Mouse (Mus musculus) intestine, embryonic 14.5 days (tissue): ENCODE measurements around the gene Vps16. TPM values are rescaled to one million over a fixed set of nuclear protein-coding genes. Genes with fewer than 3 reads are reported as not detected.
A peak's percentile ranks its signal among the peaks of the same experiment; 100 is the strongest.

Experiments used
- ATAC-seq: fragments of 200-750 bp; cut with Nextera tagmentation; replicated peaks from 2 replicates; pipeline ENCODE4 v1.8.0; 2017; ENCODE audit warnings: low read depth, moderate number of reproducible peaks, moderate TSS enrichment, moderate library complexity; ENCODE audit not compliant: low FRiP score, low TSS enrichment
- DNase-seq: peaks from one replicate; pipeline ENCODE4 v3.0.0-alpha.2; 2018; ENCODE audit warnings: low spot score
- H3K27ac ChIP-seq: fragments of 300-500 bp; sonication (generic); 2 replicates; pipeline ENCODE4 v1.5.1; 2014; ENCODE audit warnings: low read depth, mild to moderate bottlenecking, control low read depth
- H3K27me3 ChIP-seq: fragments of 300-500 bp; sonication (generic); replicated peaks from 2 replicates; pipeline ENCODE4 v1.6.1; 2014; ENCODE audit warnings: low read length, control low read depth; ENCODE audit not compliant: control insufficient read depth, insufficient read depth
- H3K36me3 ChIP-seq: fragments of 300-500 bp; sonication (generic); 2 replicates; pipeline ENCODE4 v1.6.1; 2014; ENCODE audit warnings: low read length, control low read depth; ENCODE audit not compliant: control insufficient read depth, insufficient read depth
- H3K4me1 ChIP-seq: fragments of 300-500 bp; sonication (generic); replicated peaks from 2 replicates; pipeline ENCODE4 v1.6.1; 2014; ENCODE audit warnings: low read length, control low read depth, mixed read lengths; ENCODE audit not compliant: control insufficient read depth, insufficient read depth
- H3K4me2 ChIP-seq: fragments of 300-500 bp; sonication (generic); 2 replicates; pipeline ENCODE4 v1.6.1; 2014; ENCODE audit warnings: low read length
- H3K4me3 ChIP-seq: fragments of 300-500 bp; sonication (generic); 2 replicates; pipeline ENCODE4 v1.5.1; 2014; ENCODE audit warnings: low read depth, low read length, control low read depth, mixed read lengths
- H3K9ac ChIP-seq: fragments of 300-500 bp; sonication (generic); 2 replicates; pipeline ENCODE4 v1.6.1; 2014; ENCODE audit warnings: mild to moderate bottlenecking, low read length
- H3K9me3 ChIP-seq: fragments of 300-500 bp; sonication (generic); 2 replicates; pipeline ENCODE4 v1.6.1; 2016; ENCODE audit warnings: low read length, control low read depth; ENCODE audit not compliant: control insufficient read depth
- whole genome bisulfite sequencing: fragments of 180-500 bp; shearing (Covaris S2); extraction: QIAGEN DNeasy Blood & Tissue Kit; methylation state at CpG from one replicate; pipeline ENCODE4 v1.1.7; 2014; 5-methylcytosine and 5-hydroxymethylcytosine counted together
- polyA plus RNA-seq: library from polyadenylated mRNA; unstranded; fragments of >200 nt; fragmentation: Nextera tagmentation; extraction: Ambion mirVana; gene quantifications from 2 replicates; pipeline ENCODE4 v1.2.1, GENCODE M21; 2014

The Vps16 gene
- polyA plus RNA-seq, 1 experiment from 2014 or later: 62.7 TPM

DNA sequence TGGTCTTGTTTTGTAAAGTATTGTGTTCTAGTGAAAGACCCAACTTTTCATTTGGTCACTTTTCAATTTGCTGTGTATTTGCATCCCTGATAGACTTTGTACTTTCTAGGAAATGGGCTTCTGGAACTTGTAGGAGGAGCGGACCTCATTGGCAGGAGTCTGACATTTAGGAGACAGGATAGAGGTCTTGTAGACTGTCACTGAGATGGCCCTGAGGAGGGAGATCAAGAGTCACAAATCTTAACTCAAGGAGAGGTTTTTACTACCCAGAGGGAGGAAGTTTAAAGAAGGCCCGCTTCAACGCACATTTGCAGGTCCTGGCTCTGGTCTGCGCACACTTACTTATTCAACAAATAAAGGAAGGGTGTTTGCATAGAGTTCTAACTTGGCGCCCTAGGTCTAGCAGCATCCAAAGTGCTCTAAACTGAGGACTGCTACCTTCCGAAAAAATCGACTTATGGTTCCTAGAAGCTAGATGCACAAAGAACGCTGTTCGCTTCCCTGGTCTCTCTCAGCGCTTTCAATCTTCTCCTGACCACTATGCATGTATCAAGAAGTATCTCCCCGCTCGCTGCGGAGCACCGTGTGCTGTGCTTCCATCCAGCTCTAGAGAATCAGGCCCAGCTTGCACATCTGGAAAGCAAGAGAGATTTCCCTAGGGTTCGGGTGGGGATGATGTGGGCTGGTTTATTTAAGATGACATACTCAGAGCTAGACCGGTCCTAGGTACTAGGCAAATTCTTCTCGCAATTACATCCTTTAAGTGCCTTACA lies 25.1 kb downstream of the Vps16 start:
- peak overlapping the region; percentile 84 for H3K4me2 ChIP-seq
- DNase-seq (peak; percentile 63), ATAC-seq (peak; percentile 10; the same call in 1 of the 2 replicates)
- peak overlapping the region; percentile 80; the same call in 1 of the 2 replicates for H3K9ac ChIP-seq
- no peaks in the 10 kb centered on the region for H3K9me3 ChIP-seq
- H3K4me3 ChIP-seq: peak overlapping the region; percentile 85
- no peak overlapping the region for H3K27ac ChIP-seq
- peaks cover 14% of the 10 kb centered on the region for H3K36me3 ChIP-seq
- H3K4me1 ChIP-seq: peaks cover 17% of the 10 kb centered on the region
- 6% methylated on average over 17 of the region's 17 CpGs for WGBS
- no peaks in the 10 kb centered on the region for H3K27me3 ChIP-seq

DNA sequence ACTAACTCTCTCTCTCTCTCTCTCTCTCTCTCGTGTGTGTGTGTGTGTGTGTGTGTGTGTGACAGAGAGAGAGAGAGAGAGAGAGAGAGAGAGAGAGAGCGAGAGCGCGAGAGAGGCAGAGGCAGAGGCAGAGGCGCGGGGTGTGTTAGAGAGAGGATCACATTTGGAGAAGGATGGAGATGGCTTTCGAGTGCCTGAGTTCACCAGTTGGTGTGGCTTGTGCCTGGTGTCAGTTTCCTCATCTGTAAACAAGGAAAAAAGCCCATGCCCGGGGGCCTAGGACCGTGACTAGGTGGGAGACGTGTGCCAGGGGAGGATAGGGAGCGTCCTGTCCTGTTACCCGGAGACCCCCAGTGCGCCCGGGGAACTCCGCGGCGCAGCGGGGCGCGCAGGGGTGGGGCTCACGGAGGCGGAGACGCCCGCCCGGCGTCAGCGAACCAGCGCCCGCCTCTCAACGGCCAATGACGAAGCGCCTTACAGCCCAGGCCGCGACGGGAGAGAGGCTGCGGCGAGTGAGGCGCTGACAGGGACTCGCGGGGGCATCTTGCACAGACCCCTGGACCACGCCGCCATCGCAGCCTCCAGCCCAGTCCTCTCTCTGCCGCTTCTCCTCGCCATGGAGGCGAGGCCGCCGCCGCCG lies 25.8 kb downstream of the Vps16 start, which contains the start of gene Ptpra:
Gene Ptpra, plus strand, starts transcription at position 485 of the 640 bp plus-strand sequence.
- peak; percentile 96 for ATAC-seq
- H3K9me3 ChIP-seq: no peaks in the 10 kb centered on the region
- H3K4me3 ChIP-seq: peak within 1 kb of the TSS; percentile 85
- no peaks in the 10 kb centered on the region for H3K27me3 ChIP-seq
- peak within 1 kb of the TSS; percentile 84 for H3K27ac ChIP-seq
- DNase-seq: peak; percentile 95
- WGBS: under 1% methylated on average over 45 of the region's 50 CpGs
- peak within 1 kb of the TSS; percentile 84 for H3K4me2 ChIP-seq
- H3K9ac ChIP-seq: peak within 1 kb of the TSS; percentile 80
- H3K36me3 ChIP-seq: peaks cover 10% of the 10 kb centered on the region; the same call in 1 of the 2 replicates
- peaks cover 21% of the 10 kb centered on the region for H3K4me1 ChIP-seq

DNA sequence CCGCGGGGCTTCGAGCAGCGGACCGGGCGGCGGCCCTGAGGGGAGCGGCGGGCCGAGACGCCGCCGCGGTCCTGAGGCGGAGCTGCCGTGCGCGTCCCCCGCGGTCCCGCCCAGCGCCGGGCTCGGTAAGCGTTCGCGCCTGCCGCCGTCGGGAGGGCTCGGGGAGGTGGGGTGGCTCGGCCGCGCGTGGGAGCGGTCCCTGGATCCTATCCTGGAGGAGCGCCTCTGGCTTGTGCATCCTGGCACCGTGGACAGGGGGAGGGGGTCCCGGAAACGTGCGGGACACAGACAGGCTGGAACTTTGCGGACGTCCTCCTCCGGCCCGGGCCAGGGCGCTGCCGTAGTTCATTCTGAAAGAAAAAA lies 26.3 kb downstream of the Vps16 start:
- ATAC-seq (peak; percentile 81), DNase-seq (no peak)
- Histone ChIP-seq H3K9me3 (no peaks in the 10 kb centered on the region), H3K36me3 (peaks cover 5% of the 10 kb centered on the region; the same call in 1 of the 2 replicates), H3K9ac (peak overlapping the region; percentile 80), H3K4me1 (peaks cover 22% of the 10 kb centered on the region), H3K27me3 (no peaks in the 10 kb centered on the region), H3K4me2 (peak overlapping the region; percentile 84), H3K27ac (peak overlapping the region; percentile 84), H3K4me3 (peak overlapping the region; percentile 85)
- under 1% methylated on average over 40 of the region's 47 CpGs for WGBS

DNA sequence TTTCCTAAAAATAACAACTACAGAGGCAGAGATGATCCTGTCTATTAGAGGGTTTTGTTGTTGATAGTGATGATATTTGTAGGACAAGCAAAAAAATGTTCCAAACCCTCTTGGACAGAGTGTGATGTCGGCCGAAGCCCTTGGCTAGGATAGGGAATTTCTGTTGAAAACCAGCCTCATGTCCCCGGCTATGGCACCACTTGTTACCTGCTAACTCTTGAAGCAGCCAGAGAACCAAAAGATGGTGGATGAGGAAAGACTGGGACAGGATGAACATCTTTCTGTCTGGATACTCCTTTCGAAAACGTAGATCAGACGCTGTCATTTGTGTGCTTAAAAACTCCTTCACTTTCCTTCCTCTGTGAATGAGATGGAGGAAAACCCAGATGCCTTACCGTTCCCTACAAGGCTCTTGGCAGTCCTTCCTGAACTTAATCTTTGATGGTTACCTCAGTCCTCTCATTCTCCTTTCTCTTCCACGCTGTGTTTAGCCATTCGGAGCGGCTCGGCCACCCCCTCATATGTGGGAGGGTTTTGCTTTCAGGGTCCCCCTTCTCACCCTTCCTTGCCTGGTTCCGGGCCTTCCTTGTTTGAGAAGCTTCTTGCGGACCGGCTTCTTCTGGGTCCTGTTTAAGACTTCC lies 27.1 kb downstream of the Vps16 start:
- DNase-seq: no peak
- 68% methylated on average over 14 of the region's 14 CpGs for WGBS

DNA sequence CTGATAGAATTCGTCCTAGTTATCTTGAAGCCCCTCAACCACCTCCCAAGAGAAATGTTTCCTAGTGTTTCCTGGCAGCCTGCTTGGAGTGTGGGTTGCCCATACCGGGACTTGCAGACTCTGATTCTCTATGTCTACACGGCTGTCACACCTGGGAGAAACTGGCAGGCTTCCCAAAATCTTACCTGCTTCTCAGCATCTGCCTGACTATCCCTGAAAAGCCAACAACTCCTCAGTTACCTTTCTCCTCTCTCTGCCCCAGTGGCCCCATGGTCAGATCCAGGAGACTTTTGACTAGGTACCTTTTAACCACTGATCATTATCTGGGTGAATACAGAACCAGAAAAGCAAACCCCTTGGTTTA lies 27.6 kb downstream of the Vps16 start:
- H3K4me3 ChIP-seq: no peak overlapping the region
- 65% methylated on average over 3 of the region's 3 CpGs for WGBS

More for the DNA sequence above, 27.1 kb downstream of the Vps16 start:
- peak overlapping the region; percentile 84 for H3K4me2 ChIP-seq
- H3K9ac ChIP-seq: peak overlapping the region; percentile 80
- no peaks in the 10 kb centered on the region for H3K36me3 ChIP-seq
- peak overlapping the region; percentile 85 for H3K4me3 ChIP-seq
- no peaks in the 10 kb centered on the region for H3K9me3 ChIP-seq
- H3K4me1 ChIP-seq: peaks cover 25% of the 10 kb centered on the region
- H3K27ac ChIP-seq: no peak overlapping the region
- ATAC-seq: no peak
- H3K27me3 ChIP-seq: no peaks in the 10 kb centered on the region

DNA sequence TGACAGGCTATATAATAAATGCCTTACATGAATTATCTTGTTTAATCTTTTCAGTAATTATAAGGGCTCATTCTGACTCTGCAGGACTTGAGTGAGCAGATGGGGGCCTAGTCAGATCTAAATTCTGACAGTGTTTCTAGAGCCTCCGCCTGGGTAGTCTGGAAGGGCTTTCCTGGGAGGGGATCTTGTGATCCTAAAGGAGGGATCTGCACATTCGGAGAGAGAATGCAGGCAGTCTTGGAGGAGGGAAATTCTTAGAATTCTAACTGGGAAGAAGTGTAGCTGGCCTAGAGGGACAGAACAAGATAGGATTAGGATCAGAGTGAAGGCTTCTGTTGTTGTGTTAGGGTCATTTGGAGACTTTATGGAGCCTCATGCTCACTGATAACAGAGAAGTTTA lies 28.1 kb downstream of the Vps16 start:
- no peak overlapping the region for H3K9ac ChIP-seq
- ATAC-seq (no peak), DNase-seq (no peak)
- H3K27me3 ChIP-seq: no peaks in the 10 kb centered on the region
- H3K27ac ChIP-seq: no peak overlapping the region
- peaks cover 28% of the 10 kb centered on the region for H3K4me1 ChIP-seq
- H3K4me3 ChIP-seq: no peak overlapping the region
- WGBS: 61% methylated on average over 2 of the region's 2 CpGs
- H3K36me3 ChIP-seq: no peaks in the 10 kb centered on the region
- no peaks in the 10 kb centered on the region for H3K9me3 ChIP-seq
- H3K4me2 ChIP-seq: no peak overlapping the region

More for the DNA sequence above, 27.6 kb downstream of the Vps16 start:
- H3K27me3 ChIP-seq: no peaks in the 10 kb centered on the region
- H3K9ac ChIP-seq: no peak overlapping the region
- peaks cover 28% of the 10 kb centered on the region for H3K4me1 ChIP-seq
- H3K4me2 ChIP-seq: peak overlapping the region; percentile 84; the same call in 1 of the 2 replicates
- DNase-seq (no peak), ATAC-seq (no peak)
- no peak overlapping the region for H3K27ac ChIP-seq
- no peaks in the 10 kb centered on the region for H3K36me3 ChIP-seq
- no peaks in the 10 kb centered on the region for H3K9me3 ChIP-seq

DNA sequence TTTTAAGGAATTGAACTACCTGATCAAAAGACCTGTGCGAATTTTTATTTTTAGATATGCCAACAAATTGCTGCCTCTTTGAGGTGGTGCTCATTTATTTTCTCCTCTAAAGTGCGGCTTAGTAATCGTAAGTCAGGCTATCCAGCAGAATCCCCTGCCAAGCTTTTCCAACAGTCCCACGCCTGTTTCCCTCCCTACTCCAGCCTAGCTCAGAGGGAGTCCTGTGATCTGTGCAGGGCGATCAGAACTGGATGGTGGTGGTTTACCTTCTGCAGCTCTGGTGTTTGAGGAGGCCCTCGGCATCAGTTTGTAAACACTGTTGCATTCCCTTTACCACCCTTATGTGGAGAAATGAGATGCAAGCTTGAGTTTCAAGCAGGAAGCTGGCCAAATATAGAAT lies 29.3 kb downstream of the Vps16 start:
- H3K27ac ChIP-seq: no peak overlapping the region
- H3K36me3 ChIP-seq: no peaks in the 10 kb centered on the region
- no peaks in the 10 kb centered on the region for H3K27me3 ChIP-seq
- H3K4me1 ChIP-seq: peaks cover 28% of the 10 kb centered on the region
- no peak overlapping the region for H3K4me2 ChIP-seq
- no peak overlapping the region for H3K9ac ChIP-seq
- 55% methylated on average over 6 of the region's 6 CpGs for WGBS
- H3K4me3 ChIP-seq: no peak overlapping the region
- DNase-seq: no peak
- no peaks in the 10 kb centered on the region for H3K9me3 ChIP-seq
- no peak for ATAC-seq

DNA sequence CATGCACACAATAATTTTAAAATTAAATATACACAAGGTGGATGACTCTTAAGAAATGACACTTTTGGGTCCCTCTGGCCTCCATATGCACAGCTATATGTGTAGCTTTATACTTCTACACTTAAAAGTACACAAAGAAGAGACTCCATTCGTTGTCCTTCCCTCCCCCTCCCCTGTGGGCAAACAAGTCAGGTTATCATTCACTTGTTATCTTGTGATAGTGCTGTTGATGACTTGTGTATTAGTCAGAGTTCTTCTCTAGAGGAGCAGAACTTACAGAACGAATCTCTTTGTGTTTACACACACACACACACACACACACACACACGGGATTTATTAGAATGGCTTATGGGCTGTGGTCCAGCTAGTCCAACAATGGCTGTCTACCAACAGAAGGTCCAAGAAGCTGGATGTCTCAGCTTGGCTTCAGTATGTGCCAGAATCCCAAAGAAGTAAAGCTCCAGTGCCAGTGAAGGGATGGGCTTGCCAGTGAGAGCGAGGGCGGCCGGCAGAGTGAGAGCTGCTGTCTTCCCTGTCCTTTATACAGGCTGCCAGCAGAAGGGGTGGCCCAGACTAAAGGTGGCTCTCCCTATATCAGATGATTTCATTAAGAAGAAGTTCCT lies 30.7 kb downstream of the Vps16 start:
- Histone ChIP-seq H3K4me3 (no peak overlapping the region), H3K9ac (no peak overlapping the region), H3K4me1 (peaks cover 21% of the 10 kb centered on the region), H3K36me3 (no peaks in the 10 kb centered on the region), H3K27me3 (no peaks in the 10 kb centered on the region), H3K27ac (no peak overlapping the region), H3K9me3 (no peaks in the 10 kb centered on the region), H3K4me2 (no peak overlapping the region)
- no peak for ATAC-seq
- 64% methylated on average over 6 of the region's 6 CpGs for WGBS
- no peak for DNase-seq
